Mouse (Mus musculus) CH12.LX (cell line): ENCODE data around the gene Prr15l. TPM values are rescaled to one million over a fixed set of nuclear protein-coding genes. Genes with fewer than 3 reads are reported as not detected.

Experiments used
- DNase-seq: peaks from one replicate; pipeline ENCODE4 v3.0.0-alpha.2; 2013; ENCODE audit errors: extremely low read depth
- H3K27ac ChIP-seq: 2 replicates; pipeline ENCODE4 v1.5.1; 2012; ENCODE audit warnings: low read depth, mild to moderate bottlenecking, control low read depth, moderate library complexity; ENCODE audit not compliant: insufficient read depth
- H3K27me3 ChIP-seq: replicated peaks from 2 replicates; pipeline ENCODE3; 2012; ENCODE audit warnings: inconsistent platforms
- H3K36me3 ChIP-seq, 2 experiments: replicated peaks in 1 of 2; 2 replicates each; pipeline versions ENCODE3 to v1.6.1; 2012; ENCODE audit warnings: inconsistent platforms in 1 of 2, low read length in 1 of 2, mild to moderate bottlenecking in 1 of 2, mixed read lengths in 1 of 2, moderate library complexity in 1 of 2; ENCODE audit not compliant: control insufficient read depth in 1 of 2, insufficient read depth in 1 of 2
- H3K4me1 ChIP-seq, 2 experiments: 2 replicates each; pipeline ENCODE4 v1.6.1; 2012; ENCODE audit warnings: inconsistent platforms in 1 of 2, moderate library complexity in 1 of 2; ENCODE audit not compliant: insufficient read depth in 2 of 2, control insufficient read depth in 1 of 2
- H3K4me2 ChIP-seq: 2 replicates; pipeline ENCODE4 v1.6.1; 2012; ENCODE audit warnings: low read depth, mild to moderate bottlenecking, control low read depth; ENCODE audit not compliant: poor library complexity, insufficient read depth, severe bottlenecking
- H3K4me3 ChIP-seq, 3 experiments: fragments of 150-350 bp in 1 of 3; sonication (generic) in 1 of 3; replicated peaks in 1 of 3; 2 replicates each; pipeline versions ENCODE3 to v1.5.1; 2011 to 2012; ENCODE audit warnings: low read depth in 2 of 3, low read length in 2 of 3, mild to moderate bottlenecking in 2 of 3, moderate library complexity in 2 of 3, control low read depth in 1 of 3, improper control_type of control experiment in 1 of 3, inconsistent platforms in 1 of 3, mixed read lengths in 1 of 3; ENCODE audit not compliant: poor library complexity in 1 of 3
- H3K79me2 ChIP-seq: replicated peaks from 2 replicates; pipeline ENCODE4 v1.6.1; 2012; ENCODE audit warnings: mild to moderate bottlenecking, moderate library complexity; ENCODE audit not compliant: control insufficient read depth, poor library complexity, insufficient read depth, severe bottlenecking; ENCODE audit errors: extremely low read depth
- H3K9ac ChIP-seq: 2 replicates; pipeline ENCODE4 v1.6.1; 2012; ENCODE audit warnings: low read depth, mild to moderate bottlenecking, control low read depth, moderate library complexity; ENCODE audit not compliant: insufficient read depth
- H3K9me3 ChIP-seq: replicated peaks from 2 replicates; pipeline ENCODE3; 2012; ENCODE audit warnings: low read length, inconsistent platforms, mixed read lengths
- BHLHE40 ChIP-seq: IDR thresholded peaks from 2 replicates; pipeline ENCODE4 v1.6.1; 2011; ENCODE audit warnings: mild to moderate bottlenecking, low read depth, low read length, improper control_type of control experiment
- CHD2 ChIP-seq: IDR thresholded peaks from 2 replicates; pipeline ENCODE4 v1.6.1; 2011; ENCODE audit warnings: low read length, improper control_type of control experiment
- E2F4 ChIP-seq: IDR thresholded peaks from 2 replicates; pipeline ENCODE4 v1.6.1; 2011; ENCODE audit warnings: low read depth, low read length, improper control_type of control experiment; ENCODE audit not compliant: insufficient replicate concordance
- ETS1 ChIP-seq: conservative IDR thresholded peaks from 2 replicates; pipeline ENCODE4 v1.6.1; 2012; ENCODE audit warnings: low read depth, mild to moderate bottlenecking, inconsistent platforms, low read length, improper control_type of control experiment, moderate library complexity
- JUND ChIP-seq: conservative IDR thresholded peaks from 2 replicates; pipeline ENCODE4 v1.6.1; 2011; ENCODE audit warnings: low read depth, low read length, improper control_type of control experiment
- KAT2A ChIP-seq: IDR thresholded peaks from 2 replicates; pipeline ENCODE4 v1.6.1; 2012; ENCODE audit warnings: low read length, improper control_type of control experiment, inconsistent platforms; ENCODE audit not compliant: insufficient replicate concordance
- MAZ ChIP-seq: IDR thresholded peaks from 2 replicates; pipeline ENCODE4 v1.6.1; 2012; ENCODE audit warnings: low read depth, mild to moderate bottlenecking, inconsistent platforms, low read length, improper control_type of control experiment, moderate library complexity
- MEF2A ChIP-seq: IDR thresholded peaks from 2 replicates; pipeline ENCODE4 v1.6.1; 2014; ENCODE audit warnings: low read depth, mild to moderate bottlenecking, inconsistent platforms, low read length, improper control_type of control experiment, borderline replicate concordance
- RCOR1 ChIP-seq: conservative IDR thresholded peaks from 2 replicates; pipeline ENCODE4 v1.6.1; 2012; ENCODE audit warnings: low read depth, mild to moderate bottlenecking, inconsistent platforms, low read length, improper control_type of control experiment
- SMC3 ChIP-seq: IDR thresholded peaks from 2 replicates; pipeline ENCODE4 v1.6.1; 2011; ENCODE audit warnings: low read depth, low read length, improper control_type of control experiment
- TCF12 ChIP-seq: IDR thresholded peaks from 2 replicates; pipeline ENCODE4 v1.6.1; 2014; ENCODE audit warnings: low read depth, mild to moderate bottlenecking, inconsistent platforms, low read length, improper control_type of control experiment
- UBTF ChIP-seq: IDR thresholded peaks from 2 replicates; pipeline ENCODE4 v1.6.1; 2012; ENCODE audit warnings: low read depth, mild to moderate bottlenecking, inconsistent platforms, low read length, improper control_type of control experiment, moderate library complexity
- USF2 ChIP-seq: conservative IDR thresholded peaks from 2 replicates; pipeline ENCODE4 v1.6.1; 2011; ENCODE audit warnings: low read depth, low read length, improper control_type of control experiment
- ZKSCAN1 ChIP-seq: IDR thresholded peaks from 2 replicates; pipeline ENCODE4 v1.6.1; 2012; ENCODE audit warnings: low read depth, inconsistent platforms, low read length, improper control_type of control experiment, borderline replicate concordance
- dilution Hi-C: fragments of 300-500 bp; cut with MboI; formaldehyde crosslinking; loops from 2 replicates; pipeline ENCODE4 v1.14.3; 2020; ENCODE audit warnings: low sequenced_read_pairs; ENCODE audit not compliant: extremely low pct_unique_long_range_greater_than_20kb, extremely low pct_ligation_motif_present
- in situ Hi-C: fragments of 300-500 bp; cut with MboI; formaldehyde crosslinking; loops from 3 replicates; pipeline ENCODE4 v1.14.3; 2019; ENCODE audit warnings: low sequenced_read_pairs, low pct_ligation_motif_present, low pct_unique_long_range_greater_than_20kb, mixed read lengths
- polyA plus RNA-seq: library from polyadenylated mRNA; unstranded; fragments of >175 nt; gene quantifications from 2 replicates; pipeline ENCODE4 v1.2.1, GENCODE M21; 2012; ENCODE audit warnings: low read depth; ENCODE audit not compliant: insufficient read length
- total RNA-seq, 2 experiments: library from RNA; depleted of rRNA; stranded (reverse); fragments of 300-350 nt in 1 of 2; fragments of >200 nt in 1 of 2; gene quantifications; 2 replicates each; pipeline ENCODE4 v1.2.3; 2012 to 2014

Prr15l gene
- total and polyA plus RNA-seq, 3 experiments = 0.08 to 0.31 TPM; not detected in 1

DNA sequence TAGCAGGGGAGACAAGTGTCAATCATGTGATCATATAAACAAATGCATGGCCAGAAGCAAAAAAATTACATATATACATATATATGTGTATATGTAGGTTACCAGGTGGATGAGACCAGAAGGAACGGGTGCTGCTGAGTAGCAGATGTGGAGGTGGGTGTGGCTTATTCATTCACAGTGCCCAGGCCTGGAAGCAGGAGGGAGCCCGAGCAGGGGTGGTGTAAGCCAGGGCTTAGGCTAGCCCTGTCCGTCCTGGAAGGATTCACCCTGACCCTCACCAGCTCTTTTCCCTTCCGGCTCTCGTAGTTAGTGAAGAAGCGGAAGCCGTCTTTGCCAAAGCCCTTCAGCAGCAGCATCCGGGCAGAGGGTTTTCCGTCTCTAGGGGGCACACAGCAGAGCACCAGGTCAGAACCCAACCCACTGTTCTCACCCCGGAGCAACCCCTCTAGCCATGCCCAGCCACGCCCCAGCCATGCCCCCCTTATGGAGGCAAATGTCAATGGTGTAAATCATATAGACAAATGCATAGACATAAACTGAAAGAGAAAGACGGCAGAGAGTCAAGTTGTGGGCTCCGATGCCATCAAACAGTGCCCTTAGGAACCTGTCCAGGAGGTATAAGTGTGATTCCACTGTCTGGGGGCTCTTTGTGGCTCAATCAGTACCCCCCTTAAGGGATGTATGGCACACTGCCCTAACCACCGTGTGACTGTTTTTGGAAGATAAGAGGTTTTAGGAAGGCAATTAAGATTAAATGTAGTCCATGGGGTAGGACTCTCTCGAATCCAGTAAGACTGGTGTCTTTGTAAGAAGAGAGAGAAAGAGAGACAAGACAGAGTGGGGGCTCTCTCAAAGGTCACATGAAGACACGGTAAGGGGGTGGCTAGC is 12.9 kb downstream of the Prr15l start:
- Histone ChIP-seq H3K27ac (no peak overlapping the region), H3K4me2 (no peak overlapping the region), H3K9ac (no peak overlapping the region), H3K27me3 (no peaks in the 10 kb centered on the region), H3K36me3 (peaks cover 16 to 53% of the 10 kb centered on the region in 2 experiments), H3K4me1 (peaks cover 3 to 49% of the 10 kb centered on the region in 2 experiments), H3K9me3 (no peaks in the 10 kb centered on the region), H3K4me3 (no peak overlapping the region), H3K79me2 (peaks cover 8% of the 10 kb centered on the region; the same call in 1 of the 2 replicates)
- DNase-seq = no peak
- in situ Hi-C loops = no loop called here
- dilution Hi-C loops = no loop called here
- no peak for TF ChIP-seq KAT2A
- no peak for TF ChIP-seq E2F4
- no peak for TF ChIP-seq MEF2A
- no peak for TF ChIP-seq RCOR1
- no peak for TF ChIP-seq BHLHE40
- no peak for TF ChIP-seq SMC3
- TF ChIP-seq ZKSCAN1 = no peak
- TF ChIP-seq ETS1 = no peak
- no peak for TF ChIP-seq UBTF
- TF ChIP-seq CHD2 = no peak
- TF ChIP-seq MAZ = no peak
- no peak for TF ChIP-seq USF2
- TF ChIP-seq TCF12 = no peak
- TF ChIP-seq JUND = no peak

DNA sequence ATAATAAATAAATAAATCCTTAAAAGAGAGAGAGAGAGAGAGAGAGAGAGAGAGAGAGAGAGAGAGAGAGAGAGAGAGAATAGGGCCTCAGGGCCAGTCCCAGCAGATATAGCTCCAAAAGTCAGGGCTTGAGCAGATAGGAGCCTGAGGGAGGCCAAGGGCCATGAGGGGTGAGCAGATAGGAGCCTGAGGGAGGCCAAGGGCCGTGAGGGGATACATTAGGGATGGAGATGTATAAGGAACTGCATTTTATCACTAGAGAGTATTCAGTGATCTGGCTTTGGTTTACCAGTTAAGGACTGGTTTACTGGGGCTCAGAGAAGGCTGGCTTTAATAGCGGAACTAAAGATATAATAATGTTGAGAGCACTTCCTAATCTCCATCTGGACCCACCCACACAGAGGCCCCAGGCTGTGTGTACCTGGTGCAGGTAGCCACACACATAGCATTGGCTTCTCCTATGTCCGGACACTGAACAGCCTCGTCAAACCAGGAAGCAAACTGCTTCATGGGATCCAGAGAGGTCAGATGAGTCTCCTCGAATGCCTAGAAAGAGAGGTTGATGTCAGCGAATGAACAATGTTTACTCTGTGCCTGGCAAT is 14.2 kb downstream of the Prr15l start:
- in situ Hi-C loops = no loop called here
- H3K79me2 ChIP-seq = peaks cover 11% of the 10 kb centered on the region; the same call in 1 of the 2 replicates
- peaks cover 16 to 61% of the 10 kb centered on the region in 2 experiments for H3K36me3 ChIP-seq
- H3K27me3 ChIP-seq = no peaks in the 10 kb centered on the region
- TF ChIP-seq RCOR1 (no peak), BHLHE40 (no peak), UBTF (no peak)
- peaks cover 3 to 60% of the 10 kb centered on the region in 2 experiments for H3K4me1 ChIP-seq
- H3K4me3 ChIP-seq = no peak overlapping the region
- H3K27ac ChIP-seq = no peak overlapping the region
- DNase-seq = no peak
- no peak overlapping the region for H3K4me2 ChIP-seq
- no peak overlapping the region for H3K9ac ChIP-seq
- dilution Hi-C loops = no loop called here
- no peaks in the 10 kb centered on the region for H3K9me3 ChIP-seq
